Mouse (Mus musculus) left cerebral cortex, postnatal 4 days (tissue): Measurements from ENCODE around the gene Spryd3. TPM values are rescaled to one million over a fixed set of nuclear protein-coding genes. Genes with fewer than 3 reads are reported as not detected.

Source experiments
- DNase-seq: peaks from one replicate; pipeline ENCODE4 v3.0.0-alpha.2; 2022
- intact Hi-C: fragments of 180-260 bp; cut with DNase I; formaldehyde crosslinking; loops from one replicate; pipeline ENCODE4 v1.15.1; 2025
- total RNA-seq, 2 experiments: library from RNA; stranded (reverse); gene quantifications; 2 replicates each; pipeline ENCODE4 v1.2.3; 2021

The Spryd3 gene
- total RNA-seq, 2 experiments from 2014 or later = 115 to 118 TPM

DNA sequence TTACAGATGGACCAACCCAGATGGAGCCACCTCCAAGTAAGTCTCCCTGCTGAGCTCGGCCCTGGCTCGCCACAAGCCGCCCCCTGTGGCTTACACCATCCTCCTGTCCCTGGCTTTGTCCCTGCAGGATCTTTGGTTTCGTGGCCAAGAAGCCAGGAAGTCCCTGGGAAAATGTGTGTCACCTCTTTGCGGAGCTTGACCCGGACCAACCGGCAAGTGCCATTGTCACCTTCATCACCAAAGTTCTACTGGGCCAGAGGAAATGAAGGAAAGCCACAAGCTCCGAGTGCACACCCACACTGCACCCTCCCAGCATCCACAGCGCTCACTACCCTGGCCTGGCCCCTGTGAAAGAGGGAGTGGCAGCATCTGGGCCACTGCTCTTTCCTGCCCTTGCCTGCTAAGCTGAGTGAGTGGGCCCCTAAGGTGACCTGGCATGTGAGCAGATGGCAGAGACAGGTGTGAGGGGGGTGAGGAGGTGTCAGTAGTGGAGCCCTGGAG is 20.3 kb downstream of the Spryd3 start:
- intact Hi-C loops = no loop called here
- peak; percentile 53 for DNase-seq

- DNase-seq = no peak
- intact Hi-C loops = no loop called here
These were observed 21.3 kb downstream of the Spryd3 start for GRCm38 (mm10) chr15:102114651-102115260.

- intact Hi-C loops = no loop called here
- DNase-seq = no peak
These were observed 22.4 kb downstream of the Spryd3 start for GRCm38 (mm10) chr15:102113674-102114073.

DNA sequence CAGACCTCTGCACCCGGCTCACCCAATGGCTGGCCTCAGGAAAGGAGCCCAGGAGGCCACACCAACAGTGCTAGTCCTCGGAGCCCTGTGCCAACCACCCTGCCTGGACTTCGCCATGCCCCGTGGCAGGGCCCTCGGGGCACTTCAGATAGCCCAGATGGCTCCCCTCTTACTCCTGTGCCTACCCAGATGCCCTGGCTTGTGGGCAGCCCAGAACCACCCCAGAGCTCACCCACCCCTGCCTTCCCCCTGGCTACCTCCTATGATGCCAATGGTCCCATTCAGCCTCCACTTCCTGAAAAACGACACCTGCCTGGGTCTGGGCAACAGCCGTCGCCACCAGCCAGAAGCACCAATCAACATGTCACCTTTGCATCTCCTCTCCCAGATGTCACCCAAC is 23.2 kb downstream of the Spryd3 start:
- DNase-seq = no peak
- intact Hi-C loops = no loop called here

DNA sequence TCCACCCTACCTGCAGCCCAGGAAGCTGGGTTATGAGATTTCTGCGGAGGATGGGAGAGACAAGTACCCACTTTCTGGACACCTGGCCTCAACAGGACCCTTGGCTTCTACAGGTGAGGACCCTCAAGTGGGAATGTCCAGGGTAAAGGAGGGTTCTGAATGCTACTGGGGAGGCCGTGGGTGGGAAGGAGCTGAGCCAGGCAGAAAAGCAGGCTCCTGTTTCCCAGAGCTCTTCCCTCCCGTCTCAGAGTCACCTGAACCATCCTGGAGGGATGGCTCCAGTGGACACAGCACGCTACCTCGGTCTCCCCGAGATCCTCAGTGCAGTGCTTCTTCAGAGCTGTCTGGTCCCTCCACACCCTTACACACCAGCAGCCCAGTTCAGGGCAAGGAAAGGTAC is 23.9 kb downstream of the Spryd3 start:
- intact Hi-C loops = no loop called here
- DNase-seq = no peak

DNA sequence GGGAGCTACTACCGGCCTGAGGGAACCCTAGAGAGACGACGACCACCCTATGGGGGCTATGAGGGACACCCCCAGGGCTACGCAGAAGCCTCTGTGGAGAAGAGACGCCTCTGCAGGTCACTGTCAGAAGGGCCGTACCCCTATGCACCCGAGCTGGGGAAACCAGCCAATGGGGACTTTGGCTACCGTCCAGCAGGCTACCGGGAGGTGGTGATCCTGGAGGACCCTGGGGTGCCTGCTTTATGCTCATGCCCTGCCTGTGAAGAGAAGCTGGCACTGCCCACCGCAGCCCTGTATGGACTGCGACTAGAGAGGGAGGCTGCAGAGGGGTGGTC is 24.6 kb downstream of the Spryd3 start:
- intact Hi-C loops = no loop called here
- peak; percentile 33 for DNase-seq

- DNase-seq = no peak
- intact Hi-C loops = no loop called here
These were observed 25.1 kb downstream of the Spryd3 start for GRCm38 (mm10) chr15:102110701-102111494.

DNA sequence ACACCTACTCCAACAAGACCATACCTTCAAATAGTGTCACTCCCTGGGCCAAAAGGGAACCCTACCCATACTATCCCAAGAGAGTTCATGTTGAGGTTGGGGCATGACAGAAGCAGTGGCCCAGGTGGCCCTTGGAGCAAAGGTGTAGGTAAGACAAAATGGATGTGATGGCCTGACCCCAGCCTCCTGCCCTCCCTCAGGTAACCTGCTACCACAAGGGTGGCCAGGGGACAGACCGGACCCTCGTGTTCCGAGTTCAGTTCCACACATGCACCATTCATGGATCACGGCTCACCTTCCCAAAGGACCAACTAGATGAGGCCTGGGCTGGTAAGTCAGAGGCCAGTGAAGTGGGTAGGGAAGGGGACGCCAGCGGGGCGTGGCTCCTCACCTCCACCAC is 25.8 kb downstream of the Spryd3 start:
- intact Hi-C loops = no loop called here
- no peak for DNase-seq

- DNase-seq = peak; percentile 87
- intact Hi-C loops = no loop called here
These were observed 27.1 kb downstream of the Spryd3 start for GRCm38 (mm10) chr15:102108651-102109525.

DNA sequence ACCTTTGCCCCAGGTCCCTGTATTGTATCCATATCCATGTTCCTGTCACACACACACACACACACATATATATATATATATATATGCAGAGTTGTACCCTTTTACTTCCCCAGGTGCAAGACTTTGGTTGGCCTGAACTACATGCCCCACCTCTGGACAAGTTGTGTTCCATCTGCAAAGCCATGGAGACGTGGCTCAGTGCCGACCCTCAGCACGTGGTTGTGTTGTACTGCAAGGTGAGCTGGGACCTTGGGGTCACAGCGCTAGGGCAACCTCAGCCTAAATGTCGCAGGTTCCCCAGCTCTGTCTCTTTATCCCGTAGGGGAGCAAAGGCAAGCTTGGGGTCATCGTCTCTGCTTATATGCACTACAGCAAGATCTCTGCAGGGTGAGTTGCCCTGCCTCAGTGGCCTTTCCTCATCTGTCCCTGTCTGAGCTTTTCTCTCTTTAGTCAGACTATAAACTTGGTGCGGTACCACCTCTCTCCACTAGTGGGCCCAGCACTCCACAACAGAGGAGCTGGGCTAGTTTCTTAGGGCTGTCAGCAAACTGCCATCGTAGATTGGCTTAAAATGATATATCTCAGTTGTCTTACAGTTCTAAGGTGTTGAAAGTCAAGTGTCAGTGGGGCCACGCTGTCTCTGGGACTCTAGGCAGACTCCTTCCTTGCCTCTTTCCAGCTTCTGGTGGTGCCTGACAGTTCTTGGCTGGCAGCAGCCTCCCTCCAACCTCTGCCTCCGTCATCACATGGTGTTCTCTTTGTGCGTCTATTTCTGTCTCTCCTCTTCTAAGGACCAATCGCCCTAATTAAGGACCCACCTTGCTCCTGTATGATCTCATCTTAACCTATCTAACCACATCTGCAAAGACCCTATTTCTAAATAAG is 28.1 kb downstream of the Spryd3 start:
- peak; percentile 81 for DNase-seq
- intact Hi-C loops = no loop called here

GRCm38 (mm10) chr15:102106754-102107456 is 29.1 kb downstream of the Spryd3 start:
- DNase-seq = peak; percentile 32
- intact Hi-C loops = no loop called here

DNA sequence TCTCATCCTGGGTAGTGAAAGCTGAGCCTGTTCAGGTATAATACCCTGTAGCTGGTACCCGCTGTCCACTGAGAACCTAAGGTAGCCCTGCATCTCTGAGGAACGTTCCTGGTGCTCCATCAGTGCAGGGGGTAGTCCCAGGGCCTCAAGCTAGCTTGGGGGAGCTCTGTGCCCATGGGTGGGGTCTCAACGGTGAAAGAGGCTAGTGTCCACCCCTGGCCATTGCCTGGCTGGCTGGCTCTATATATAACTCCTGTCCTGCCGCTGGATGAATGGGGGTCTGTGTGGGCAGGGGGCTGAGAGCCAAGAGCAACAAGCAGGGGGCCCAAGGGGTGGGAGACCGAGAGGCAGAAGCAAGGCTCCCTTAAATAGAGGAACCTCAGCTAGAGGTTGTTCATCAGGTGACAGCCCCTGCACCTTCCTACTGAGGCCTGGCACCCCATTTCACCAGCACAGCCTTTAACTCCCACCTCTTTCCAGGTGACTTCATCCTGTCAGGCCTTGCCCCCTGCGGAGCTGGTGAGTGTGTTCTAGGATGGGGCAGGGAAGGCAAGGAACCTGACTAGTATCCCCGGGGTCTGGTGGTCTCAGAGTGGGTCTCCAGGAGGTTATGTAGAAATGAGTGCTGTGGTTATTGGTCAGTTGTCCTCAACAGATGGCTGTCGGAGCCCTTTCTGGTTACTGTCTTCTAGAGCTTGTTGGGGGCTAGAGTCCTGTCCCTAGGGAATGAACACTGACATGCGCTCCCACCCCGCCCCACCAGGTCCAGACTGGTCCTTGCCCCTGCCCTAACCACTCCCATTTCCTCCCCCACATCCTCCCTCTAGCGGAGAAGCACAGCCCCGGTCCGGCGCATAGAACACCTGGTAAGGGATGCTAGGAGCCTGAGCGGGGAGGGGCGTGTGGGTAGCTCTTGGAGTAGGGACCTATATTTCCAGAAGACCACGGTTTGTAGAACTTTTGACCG is 30.0 kb downstream of the Spryd3 start:
- intact Hi-C loops = no loop called here
- peak; percentile 22 for DNase-seq

DNA sequence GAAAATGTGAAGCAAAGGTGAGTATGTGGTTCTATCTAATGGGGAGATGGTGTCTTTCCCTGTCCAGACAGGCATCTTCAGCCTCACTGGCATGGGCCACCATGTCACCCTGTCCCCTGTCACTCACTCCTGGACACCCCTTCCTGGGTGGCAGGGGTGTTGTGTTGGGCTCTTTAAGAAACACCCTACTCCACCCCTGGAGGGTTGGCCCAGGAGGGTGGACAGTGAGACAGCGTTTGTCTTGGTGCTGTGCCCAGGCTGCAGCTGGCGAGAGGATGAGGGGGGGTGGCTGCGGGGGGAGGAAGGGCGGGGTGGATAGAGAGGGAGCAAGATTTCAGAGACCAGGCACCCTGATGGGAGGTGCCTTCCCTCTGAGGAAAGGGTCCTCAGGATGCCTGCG is 30.7 kb downstream of the Spryd3 start:
- peak; percentile 52 for DNase-seq
- intact Hi-C loops = no loop called here

DNA sequence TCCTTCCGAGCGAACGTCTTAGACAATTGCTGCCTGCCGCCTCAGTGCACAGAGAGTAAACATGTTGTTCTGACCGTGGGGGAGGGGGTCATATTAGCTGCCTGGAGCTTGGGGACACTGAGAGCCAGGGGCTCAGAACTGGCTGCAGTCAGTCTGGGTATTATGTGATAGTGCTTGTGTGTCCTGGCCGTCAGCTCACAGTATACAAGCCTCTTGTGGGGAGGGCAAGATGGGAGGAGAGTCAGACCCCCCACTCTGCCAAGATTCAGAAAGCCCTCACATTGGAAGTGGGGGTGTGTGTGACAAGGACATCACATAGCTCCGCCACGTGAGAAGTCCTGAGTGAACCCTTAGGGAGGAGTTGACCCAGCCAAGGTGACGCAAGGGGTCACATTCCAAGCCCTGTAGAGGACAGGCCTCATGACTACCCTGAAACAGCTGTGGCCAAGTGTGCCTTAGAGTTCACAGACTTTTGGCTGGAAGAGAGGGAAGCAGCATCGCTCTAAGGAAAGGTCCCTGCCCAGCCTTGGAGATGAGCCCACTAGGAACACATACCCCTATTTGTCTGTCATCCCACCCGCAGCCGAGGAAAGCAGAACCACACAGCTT is 32.0 kb downstream of the Spryd3 start:
- peak; percentile 10 for DNase-seq
- intact Hi-C loops = no loop called here

DNA sequence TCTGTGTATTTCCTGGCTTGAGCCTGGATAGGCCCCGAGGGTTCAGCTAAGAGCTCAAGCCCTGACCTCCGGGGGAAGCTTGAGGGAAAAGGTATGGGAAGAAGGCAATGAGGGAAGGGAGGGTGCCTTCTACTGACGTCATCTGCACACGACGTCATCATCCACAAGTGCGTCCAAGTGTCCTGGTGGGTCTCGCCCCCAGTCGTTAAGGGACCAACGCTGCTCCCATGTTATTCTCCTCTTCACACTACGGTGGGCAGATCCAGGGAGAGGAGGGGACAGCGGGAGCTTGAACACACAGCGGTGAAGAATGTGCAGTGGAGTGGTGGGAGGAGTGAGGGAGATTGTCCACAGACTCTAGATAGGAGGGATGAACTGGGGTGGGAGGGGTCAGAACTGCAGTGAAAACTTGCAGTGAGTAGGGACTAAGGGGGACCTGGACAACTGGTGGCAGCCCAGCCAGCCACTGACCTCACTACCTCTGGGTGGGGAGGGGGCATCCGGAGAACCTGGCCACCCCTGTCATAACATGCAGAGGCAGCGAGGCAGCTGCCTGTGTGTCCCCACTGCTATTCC is 32.6 kb downstream of the Spryd3 start:
- DNase-seq = no peak
- intact Hi-C loops = no loop called here

DNA sequence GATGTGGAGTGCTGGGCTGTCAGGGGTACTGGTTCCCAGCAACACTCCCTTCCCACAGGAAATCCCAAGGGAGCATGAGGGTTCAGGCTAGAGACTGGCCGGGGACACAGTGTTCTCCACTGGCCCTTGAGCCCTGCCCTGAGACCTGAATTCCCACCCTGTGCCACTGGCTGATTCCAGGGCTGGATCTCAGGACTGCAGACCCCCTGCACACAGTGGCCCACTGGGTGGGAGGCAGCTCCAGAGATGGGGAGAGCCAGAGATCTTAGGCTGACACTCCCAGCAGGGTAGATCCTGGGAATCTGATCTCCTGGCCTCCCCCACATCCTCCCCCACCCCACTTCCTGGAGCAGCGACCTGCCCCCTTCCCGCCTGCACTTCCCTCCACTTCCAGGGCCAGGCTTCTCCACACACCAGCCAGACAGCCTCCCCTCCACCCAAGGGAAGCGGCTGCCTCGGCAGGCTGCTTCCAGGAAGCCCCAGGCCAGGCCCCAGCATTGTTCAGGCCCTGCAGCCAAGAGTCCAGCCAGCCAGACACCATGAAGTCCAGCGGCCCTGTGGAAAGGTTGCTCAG is 33.4 kb downstream of the Spryd3 start:
- intact Hi-C loops = no loop called here

More for the DNA sequence above, 33.4 kb downstream of the Spryd3 start:
- peak; percentile 17 for DNase-seq
